Mouse (Mus musculus): ENCODE measurements around the gene Snrnp35. TPM values are rescaled to one million over a fixed set of nuclear protein-coding genes. Genes with fewer than 3 reads are reported as not detected.

Gene Snrnp35
- polyA plus RNA-seq, 1 experiment from 2014 or later = 20.3 TPM

GRCm38 (mm10) chr5:124535016-124535415 is 52.1 kb downstream of the Snrnp35 start:
- TF ChIP-seq CTCF (IDR thresholded peaks at IDR 0.05) = no peak
- ATAC-seq = no peak
- in situ Hi-C loops (cut with MboI; ENCODE audit: low pct_unique_long_range_greater_than_20kb) = no loop called here
- ChIA-PET CTCF (interaction anchor here (0.8 to 1.4 kb wide), 2 partner anchors 102 to 103 kb away, joined by 3 to 4 read pairs; no protein-coding TSS in a partner anchor), POLR2A (no interaction called here)
- DNase-seq (ENCODE audit: low read depth, low spot score) = no peak
- no peaks in the 10 kb centered on the region for H3K27me3 ChIP-seq

DNA sequence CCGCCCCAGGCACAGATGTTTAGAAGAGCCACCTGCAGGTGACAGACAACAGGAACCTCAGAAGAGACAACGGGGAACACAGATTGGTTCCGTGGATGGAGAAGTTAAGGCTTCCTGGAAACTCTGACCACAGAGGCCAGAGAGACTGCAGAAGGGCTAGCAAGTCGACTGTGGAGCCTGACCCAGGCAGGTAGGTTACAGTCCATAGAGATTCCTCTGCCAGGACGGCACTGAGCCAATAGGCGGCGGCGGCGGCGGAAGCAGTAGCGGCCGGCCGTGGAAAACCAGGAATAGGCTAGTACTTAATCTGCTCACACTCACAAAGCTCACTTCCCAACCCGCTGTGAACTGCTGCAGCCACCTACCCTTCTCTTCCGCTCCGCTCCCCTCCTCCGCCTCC is 53.8 kb downstream of the Snrnp35 start:
- no peak for TF ChIP-seq CTCF (IDR thresholded peaks at IDR 0.05)
- ATAC-seq = no peak
- in situ Hi-C loops (cut with MboI; ENCODE audit: low pct_unique_long_range_greater_than_20kb) = no loop called here
- H3K27me3 ChIP-seq = no peaks in the 10 kb centered on the region
- CTCF ChIA-PET = interaction anchor here (1.0 kb wide), 1 partner anchor 104 kb away, joined by 3 read pairs; no protein-coding TSS in a partner anchor
- POLR2A ChIA-PET = interaction anchor here (1.0 kb wide), 1 partner anchor 41 kb away, joined by 4 read pairs; no protein-coding TSS in a partner anchor
- DNase-seq (ENCODE audit: low read depth, low spot score) = no peak

DNA sequence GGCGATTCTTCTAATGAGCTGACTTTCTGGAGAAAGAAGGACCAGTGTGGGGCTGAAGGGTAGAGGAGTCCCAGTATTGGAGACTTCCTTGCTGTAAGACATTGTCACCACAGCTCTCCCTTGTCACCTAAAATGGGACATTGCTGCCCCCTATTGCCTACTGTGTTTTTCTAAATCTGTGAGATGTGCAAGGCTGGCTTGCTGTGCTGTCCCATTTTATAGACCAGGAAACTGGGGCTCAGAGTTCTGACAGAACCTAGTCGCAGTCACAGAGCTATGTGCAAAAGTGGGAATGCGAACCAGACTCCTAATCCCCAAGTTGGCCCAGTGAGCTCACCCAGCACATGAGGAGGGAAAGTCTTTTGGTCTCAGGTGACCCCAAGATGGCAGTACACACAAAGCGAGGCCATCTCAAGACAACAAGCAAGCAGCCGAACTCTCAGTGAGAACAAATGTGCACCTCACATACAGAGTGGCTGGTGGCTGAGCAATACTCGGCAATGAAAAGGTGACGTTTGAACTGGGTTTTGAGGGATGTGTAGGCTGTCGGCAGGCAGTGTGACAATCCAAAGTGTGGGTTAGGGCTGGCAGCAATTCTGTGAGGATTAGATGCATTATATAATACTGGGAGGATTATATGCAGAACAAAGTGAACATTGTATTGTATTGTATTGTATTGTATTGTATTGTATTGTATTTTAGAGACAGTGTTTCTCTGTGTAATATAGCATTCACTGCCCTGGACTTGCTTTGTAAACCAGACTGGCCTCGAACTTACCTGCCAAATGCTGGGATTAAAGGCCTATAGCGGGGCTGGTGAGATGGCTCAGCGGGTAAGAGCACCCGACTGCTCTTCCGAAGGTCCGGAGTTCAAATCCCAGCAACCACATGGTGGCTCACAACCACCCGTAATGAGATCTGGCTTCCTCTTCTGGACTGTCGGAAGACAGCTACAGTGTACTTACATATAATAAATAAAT is 56.2 kb downstream of the Snrnp35 start:
- ChIA-PET CTCF (interaction anchor here (0.6 to 2.2 kb wide), 28 partner anchors 8 to 146 kb away, joined by 3 to 31 read pairs (median 4); partner anchors contain the start of genes Ddx55, Kmt5a, Rilpl2 and Sbno1), POLR2A (interaction anchor here (0.6 to 1.3 kb wide), 6 partner anchors 8 to 107 kb away, joined by 3 to 4 read pairs (median 3); partner anchors contain the start of gene Rilpl1)
- no peaks in the 10 kb centered on the region for H3K27me3 ChIP-seq
- in situ Hi-C loops (cut with MboI; ENCODE audit: low pct_unique_long_range_greater_than_20kb) = no loop called here
- DNase-seq (ENCODE audit: low read depth, low spot score) = no peak
- no peak for TF ChIP-seq CTCF (IDR thresholded peaks at IDR 0.05)
- no peak for ATAC-seq

DNA sequence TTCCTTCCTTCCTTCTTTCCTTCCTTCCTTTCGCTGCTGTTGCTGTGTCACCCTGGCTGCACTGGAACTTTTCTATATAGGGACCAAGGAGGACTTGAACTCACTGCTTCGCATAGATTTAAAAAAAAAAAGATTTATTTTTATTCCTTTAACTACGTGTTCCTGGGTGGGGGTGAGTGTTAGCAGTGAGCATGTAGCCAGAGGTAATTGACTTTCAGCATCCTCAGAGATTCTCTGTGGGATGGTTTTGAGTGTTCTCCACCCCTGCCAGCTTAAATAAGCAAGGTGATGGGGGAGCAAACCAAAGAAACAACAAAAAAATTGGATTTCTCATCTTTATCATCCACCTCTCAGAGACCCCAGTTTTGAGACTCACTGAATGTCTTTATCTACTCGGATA is 57.0 kb downstream of the Snrnp35 start:
- POLR2A ChIA-PET = interaction anchor here (0.9 kb wide), 1 partner anchor 9 kb away, joined by 4 read pairs; the partner anchor contains the start of gene Rilpl1
- in situ Hi-C loops (cut with MboI; ENCODE audit: low pct_unique_long_range_greater_than_20kb) = no loop called here
- no peak for DNase-seq (ENCODE audit: low read depth, low spot score)
- no peak for ATAC-seq
- CTCF ChIA-PET = interaction anchor here (1.0 to 1.7 kb wide), 3 partner anchors 12 to 108 kb away, joined by 3 to 31 read pairs (median 4); partner anchors contain the start of gene Kmt5a
- H3K27me3 ChIP-seq = no peaks in the 10 kb centered on the region
- no peak for TF ChIP-seq CTCF (IDR thresholded peaks at IDR 0.05)

DNA sequence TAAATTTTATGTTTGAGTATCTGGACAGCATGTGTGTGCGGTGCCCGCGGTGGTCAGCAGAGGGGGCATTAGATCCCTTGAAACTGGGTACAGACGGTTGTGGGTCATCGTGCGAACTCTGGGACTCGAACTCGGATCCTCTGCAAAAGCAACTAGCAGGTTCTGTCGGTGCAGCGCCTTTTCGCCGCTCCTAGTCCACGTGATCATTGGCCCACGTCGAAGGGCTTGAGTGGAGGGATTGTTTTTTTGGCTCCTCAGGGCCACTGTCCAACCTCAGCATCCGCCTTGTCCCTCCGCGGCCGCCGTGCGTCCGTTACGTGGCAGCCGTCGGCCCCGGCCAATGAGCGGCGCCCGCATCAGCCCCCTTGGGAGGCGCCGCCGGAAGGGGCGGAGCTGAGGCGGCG is 57.5 kb downstream of the Snrnp35 start, which contains the start of gene Tmed2:
Tmed2 (plus strand) TSS at position 313 of the 404 bp plus-strand sequence.
- ChIA-PET CTCF (interaction anchor here (1.0 kb wide), 1 partner anchor 108 kb away, joined by 3 read pairs; no protein-coding TSS in a partner anchor), POLR2A (no interaction called here)
- peak; percentile 72 for DNase-seq (ENCODE audit: low read depth, low spot score)
- H3K27me3 ChIP-seq = no peaks in the 10 kb centered on the region
- TF ChIP-seq CTCF (IDR thresholded peaks at IDR 0.05) = peak; percentile 50
- ATAC-seq = peak; percentile 91
- in situ Hi-C loops (cut with MboI; ENCODE audit: low pct_unique_long_range_greater_than_20kb) = no loop called here

Other genes starting within 250 kb of the Snrnp35 start
- 33.3 TPM for gene Pitpnm2, start 233.4 kb upstream of the Snrnp35 start, polyA plus RNA-seq (2021)
- gene Mphosph9, start 155.2 kb upstream of the Snrnp35 start, polyA plus RNA-seq (2021) = 14.0 TPM
- gene 2810006K23Rik, start 155.0 kb upstream of the Snrnp35 start, polyA plus RNA-seq (2021) = 17.0 TPM
- gene Cdk2ap1, start 120.1 kb upstream of the Snrnp35 start, polyA plus RNA-seq (2021) = 231 TPM
- 59.0 TPM for gene Sbno1, start 57.1 kb upstream of the Snrnp35 start, polyA plus RNA-seq (2021)
- 174 TPM for gene Kmt5a, start 43.2 kb upstream of the Snrnp35 start, polyA plus RNA-seq (2021)
- gene Rilpl2, start 4.8 kb upstream of the Snrnp35 start, polyA plus RNA-seq (2021) = 75.6 TPM
- gene Rilpl1, start 48.3 kb downstream of the Snrnp35 start, polyA plus RNA-seq (2021) = 98.2 TPM
- gene Tmed2, start 57.6 kb downstream of the Snrnp35 start, polyA plus RNA-seq (2021) = 361 TPM
- 24.5 TPM for gene Ddx55, start 69.7 kb downstream of the Snrnp35 start, polyA plus RNA-seq (2021)
- gene Eif2b1, start 96.0 kb downstream of the Snrnp35 start, polyA plus RNA-seq (2021) = 47.7 TPM
- 45.0 TPM for gene Gtf2h3, start 96.0 kb downstream of the Snrnp35 start, polyA plus RNA-seq (2021)
- gene Atp6v0a2, start 145.4 kb downstream of the Snrnp35 start, polyA plus RNA-seq (2021) = 54.5 TPM
- gene Dnah10, start 242.0 kb downstream of the Snrnp35 start, polyA plus RNA-seq (2021) = 0.03 TPM

Measured in Patski (cell line).